Mouse (Mus musculus) brain, adult 2 months (tissue): Measurements from ENCODE around the gene Exoc4.

Experiments used
- DNase-seq: peaks from one replicate; pipeline ENCODE4 v3.0.0; 2011; ENCODE audit warnings: low read depth, low spot score

Exoc4 gene

GRCm38 (mm10) chr6:33930087-33930945, 681.4 kb downstream of the Exoc4 start:
- DNase-seq = peak; percentile 29

GRCm38 (mm10) chr6:33937906-33938305, 689.0 kb downstream of the Exoc4 start:
- DNase-seq = no peak

GRCm38 (mm10) chr6:33939169-33939568, 690.3 kb downstream of the Exoc4 start:
- DNase-seq = no peak

DNA sequence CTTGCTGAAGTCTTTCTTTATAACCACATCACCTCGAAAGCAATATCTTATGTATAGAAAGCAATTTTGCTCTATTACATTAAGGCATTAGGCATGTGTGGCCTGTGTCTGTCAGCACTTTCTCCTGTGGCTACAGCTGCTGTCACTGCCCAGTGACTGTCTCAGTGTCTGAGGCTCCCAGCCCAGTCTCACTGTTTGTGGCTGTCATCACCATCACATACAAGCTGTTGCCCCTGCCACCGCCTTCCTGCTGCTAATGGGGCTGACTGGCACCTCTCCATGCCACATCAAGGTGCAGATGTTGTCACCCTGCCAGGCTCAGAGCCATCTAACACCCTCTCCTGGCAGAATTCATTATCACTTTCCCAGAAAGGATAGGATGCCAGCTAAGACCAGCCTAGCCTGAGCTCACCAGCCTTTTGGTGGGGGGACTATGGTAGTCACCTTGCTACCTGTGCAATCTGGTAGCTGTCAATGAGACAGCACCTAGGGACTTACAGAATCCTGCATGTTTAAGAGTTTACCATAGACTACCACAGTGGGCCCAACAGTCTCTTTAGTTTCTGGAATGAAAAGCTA, 698.1 kb downstream of the Exoc4 start:
- DNase-seq = no peak

DNA sequence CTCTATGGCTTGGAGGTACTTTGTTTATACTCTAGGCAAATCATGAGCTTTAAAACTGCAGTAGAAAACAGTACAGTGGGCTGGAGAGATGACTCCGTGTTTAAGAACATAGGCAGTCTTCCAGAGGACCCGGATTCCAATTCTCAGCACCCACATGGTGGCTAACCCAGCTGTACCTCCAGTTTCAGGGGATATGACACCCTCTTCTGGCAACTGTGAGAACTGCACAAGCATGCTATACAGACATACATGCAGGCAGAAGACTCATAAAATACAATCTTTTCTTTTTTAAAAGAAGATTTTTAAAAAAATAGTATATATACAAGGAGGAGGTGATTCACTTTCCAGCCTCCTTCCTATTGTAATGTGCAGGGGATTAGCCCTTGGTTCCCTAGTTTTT, 701.2 kb downstream of the Exoc4 start:
- DNase-seq = no peak

- DNase-seq = peak; percentile 44
These were observed 706.6 kb downstream of the Exoc4 start for GRCm38 (mm10) chr6:33955469-33955868.

DNA sequence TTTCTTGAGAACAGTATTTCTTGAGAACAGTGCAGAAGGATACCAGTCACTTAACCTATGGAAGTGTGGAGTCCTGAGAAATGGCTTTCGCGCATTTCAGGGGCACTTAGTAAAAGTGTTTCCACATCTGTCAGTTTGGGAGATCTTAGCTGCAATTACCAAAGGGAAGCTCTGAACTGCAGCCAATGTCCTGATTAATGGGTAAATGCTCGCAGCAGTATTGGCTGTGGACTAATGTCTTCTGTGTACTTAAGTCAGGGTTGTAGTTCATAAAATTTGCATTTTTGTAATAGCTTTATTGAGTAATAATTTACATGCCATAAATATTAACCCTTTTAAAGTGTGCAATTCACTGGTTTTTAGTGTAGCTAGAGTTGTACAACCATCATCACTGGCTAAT, 709.4 kb downstream of the Exoc4 start:
- no peak for DNase-seq

GRCm38 (mm10) chr6:33960766-33961165, 711.9 kb downstream of the Exoc4 start:
- DNase-seq = no peak

DNA sequence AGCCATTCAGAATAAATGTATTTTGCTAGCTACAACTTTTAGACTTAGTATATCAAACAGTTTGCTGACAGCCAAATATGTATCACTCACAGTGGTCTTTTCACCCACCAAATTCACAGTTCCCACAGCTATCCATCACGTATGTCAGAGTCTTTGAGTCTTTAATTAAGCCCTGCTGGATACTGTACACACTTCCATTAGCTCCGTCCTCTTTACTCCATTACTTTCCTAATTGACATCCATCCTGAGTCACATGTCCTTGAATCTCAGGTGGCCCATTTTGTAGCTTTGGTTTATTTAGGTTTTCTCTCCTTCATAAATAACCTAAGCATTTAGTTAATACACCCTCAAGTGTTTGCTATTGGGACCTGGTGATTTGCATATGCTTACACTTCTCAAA, 714.2 kb downstream of the Exoc4 start:
- no peak for DNase-seq

- DNase-seq = no peak
These were observed 716.7 kb downstream of the Exoc4 start for GRCm38 (mm10) chr6:33965571-33965970.

DNA sequence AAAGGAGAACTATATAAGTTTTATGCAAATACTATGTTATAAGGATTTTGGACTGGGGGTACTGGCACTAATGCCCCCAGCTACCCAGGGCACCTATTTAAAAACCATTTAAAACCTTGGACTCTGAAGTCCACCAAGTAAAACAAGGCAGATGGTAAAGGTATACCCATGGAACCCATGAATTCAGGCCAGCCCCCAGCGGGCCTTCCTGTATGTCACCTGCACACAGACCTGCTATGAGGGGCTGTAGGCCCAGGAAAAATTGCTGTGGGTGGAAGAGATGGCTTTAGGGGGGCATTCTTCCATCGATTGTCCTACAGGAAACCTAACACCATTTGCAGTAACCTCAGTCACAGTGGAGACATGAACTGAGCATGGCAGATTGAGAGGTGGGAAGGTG, 719.9 kb downstream of the Exoc4 start:
- DNase-seq = no peak

DNA sequence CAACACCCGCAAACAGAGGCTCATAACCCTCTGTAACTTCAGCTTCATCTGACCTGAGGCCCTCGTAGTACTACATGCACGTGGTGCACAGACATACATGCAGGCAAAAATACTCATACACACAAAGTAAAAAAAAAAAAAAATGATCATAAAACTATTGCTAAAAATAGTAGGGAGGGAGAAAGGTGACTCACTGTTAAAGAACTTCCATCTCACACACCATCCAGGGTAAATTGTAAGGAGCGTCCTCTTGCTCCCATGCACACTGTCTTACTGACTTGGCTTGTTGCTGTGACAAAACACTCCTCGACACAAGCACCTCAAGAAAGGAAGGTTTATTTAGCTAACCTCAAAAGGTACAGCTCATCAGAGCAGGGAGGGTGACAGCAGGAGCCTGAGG, 723.9 kb downstream of the Exoc4 start:
- DNase-seq = no peak

DNA sequence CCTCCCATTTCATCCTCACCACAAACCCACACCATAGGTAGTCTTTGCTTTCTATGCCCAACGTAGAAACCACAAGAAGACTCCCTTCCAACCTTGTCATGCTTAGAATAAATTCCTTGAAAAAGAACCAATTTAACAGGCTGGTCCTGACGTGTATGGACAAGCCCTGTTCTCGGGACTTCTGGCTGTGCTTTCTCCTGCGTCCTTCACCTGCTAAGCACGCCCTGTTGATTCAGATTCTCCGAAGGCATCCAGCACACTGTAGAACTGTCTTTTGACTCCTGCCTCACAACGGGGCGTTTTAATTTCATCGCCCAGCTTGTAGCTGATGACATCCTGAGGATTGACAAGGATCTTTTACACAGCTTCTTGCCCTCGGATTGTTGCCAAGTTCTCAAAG, 727.7 kb downstream of the Exoc4 start:
- no peak for DNase-seq

DNA sequence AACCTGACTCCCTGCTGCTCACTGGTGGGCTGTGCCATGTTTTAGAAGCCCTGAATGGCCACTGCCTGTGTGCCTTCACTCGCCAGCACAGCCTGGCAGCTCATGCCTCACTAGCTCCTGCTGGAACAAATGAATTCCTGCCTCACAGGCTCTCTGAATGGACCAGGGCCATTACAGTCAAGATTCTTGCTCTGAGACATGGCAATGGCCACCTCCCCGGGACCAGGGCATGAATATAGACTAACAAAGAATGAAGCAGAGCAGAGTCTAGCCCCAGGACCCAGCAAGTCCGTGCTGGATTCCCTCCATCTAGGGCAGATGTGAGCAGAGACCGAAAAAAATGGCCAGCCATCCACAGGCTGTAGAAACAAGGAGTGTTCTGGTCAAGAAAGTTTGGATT, 728.6 kb downstream of the Exoc4 start:
- no peak for DNase-seq

GRCm38 (mm10) chr6:33977880-33978279, 729.0 kb downstream of the Exoc4 start:
- no peak for DNase-seq

- peak; percentile 8 for DNase-seq
These were observed 733.8 kb downstream of the Exoc4 start for GRCm38 (mm10) chr6:33982709-33983108.

DNA sequence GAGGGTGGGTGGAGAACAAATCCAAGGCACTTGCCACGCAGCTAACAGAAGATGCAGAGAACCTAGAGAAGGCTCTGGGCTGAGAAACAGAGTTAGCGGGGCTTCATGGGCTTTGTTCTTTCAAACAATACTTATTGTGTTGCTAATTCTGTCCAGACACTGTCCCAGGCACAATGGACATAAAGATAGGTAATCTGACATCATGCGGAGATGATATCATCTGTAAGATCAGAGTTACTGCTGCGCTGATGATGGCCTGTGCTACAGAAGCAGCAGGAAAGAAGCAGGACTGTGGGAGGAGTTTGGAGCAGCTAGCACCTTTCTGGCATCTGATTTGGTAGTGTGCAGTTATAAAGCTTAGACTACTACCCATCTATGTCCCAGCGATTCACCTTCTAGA, 738.2 kb downstream of the Exoc4 start:
- DNase-seq = peak; percentile 21

GRCm38 (mm10) chr6:33992213-33993034, 743.5 kb downstream of the Exoc4 start:
- no peak for DNase-seq

GRCm38 (mm10) chr6:33993842-33994241, 745.0 kb downstream of the Exoc4 start:
- DNase-seq = no peak

- no peak for DNase-seq
These were observed 749.7 kb downstream of the Exoc4 start for GRCm38 (mm10) chr6:33998590-33998989.

GRCm38 (mm10) chr6:33999530-33999929, 750.6 kb downstream of the Exoc4 start:
- DNase-seq = no peak

- no peak for DNase-seq
These were observed 751.8 kb downstream of the Exoc4 start for GRCm38 (mm10) chr6:34000644-34001043.
